Mouse (Mus musculus): ENCODE measurements at regions not wholly inside any gene's neighbourhood (a gene's known extent, or its start where the extent isn't known, plus 50 kb on each side); places are given as distances from the start of the nearest gene placed in this dataset.

- no peak for TF ChIP-seq CTCF (IDR thresholded peaks at IDR 0.05; ENCODE audit: low read depth, low read length)
- TF ChIP-seq POLR2A (IDR thresholded peaks at IDR 0.05; ENCODE audit: borderline replicate concordance, low read depth, low read length), result no peak
Measured at GRCm38 (mm10) chr11:40424316-40424715, 270.7 kb downstream of the Mat2b start.

All from bone marrow macrophage, adult 2 months (primary cell).